ENCODE assay signal across 23 mouse cellular contexts in the genomic region with DNA sequence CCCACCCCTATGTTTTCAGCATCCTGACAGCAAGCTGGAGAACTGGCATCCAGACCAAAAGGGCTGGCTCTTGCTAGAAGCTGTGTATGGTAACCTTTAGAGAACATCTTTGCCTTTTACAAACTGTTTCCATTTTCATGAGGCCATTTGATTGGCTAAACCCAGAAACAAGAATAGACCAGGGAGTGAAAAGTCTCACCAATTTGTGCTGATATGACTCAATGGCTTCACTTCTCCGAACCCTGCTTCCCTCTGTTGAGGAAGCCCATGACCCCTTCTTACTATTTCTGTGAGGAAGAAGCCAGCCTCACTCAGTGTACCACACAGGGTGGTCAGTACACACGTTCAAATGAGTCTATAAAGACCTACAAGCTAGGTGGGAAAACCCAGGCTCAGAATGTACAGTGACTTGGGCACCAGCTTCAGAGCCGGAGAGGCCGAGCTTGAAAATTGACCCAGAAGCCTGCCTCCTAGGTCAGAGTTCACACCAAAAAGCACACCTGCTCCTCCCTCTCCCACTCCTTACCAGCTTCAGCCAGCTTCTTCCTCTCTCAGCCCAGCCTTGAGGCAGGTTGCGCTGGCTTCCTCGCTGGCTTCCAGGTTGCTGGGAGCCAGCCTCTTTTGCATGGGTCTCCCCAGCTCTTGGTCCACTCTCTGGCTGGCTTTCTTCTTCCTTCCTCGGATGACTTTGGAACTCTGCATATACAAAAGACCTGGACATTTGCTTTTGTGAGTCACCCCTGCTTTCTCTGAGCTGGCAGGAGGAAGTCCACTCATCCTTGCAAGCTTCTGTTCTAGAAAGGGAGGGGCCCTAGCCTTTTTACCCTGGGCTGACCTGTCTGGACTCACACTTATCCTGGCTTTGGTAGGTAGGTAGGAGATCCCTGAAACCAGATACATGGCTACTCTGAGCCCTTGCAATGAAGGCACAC. TPM values are rescaled to one million over a fixed set of nuclear protein-coding genes. Genes with fewer than 3 reads are reported as not detected.
DNase-seq lines count a peak whose midpoint lies in the region; ATAC-seq and TF ChIP-seq lines count a peak whose summit lies in the region.
"Had no signal": no experiment of that assay in that cellular context is flagged by ENCODE, and none has a peak within 500 bp of the region (broad histone marks: within the 10 kb centered on the region; RNA-seq: fewer than 3 reads in every experiment).

No protein-coding gene starts in this region.

- 0 out of 2 replicates have a peak, but pooled peaks cover 4% of the 10 kb centered on the region for H3K9me3 ChIP-seq in megakaryocyte, embryonic 14.5 days
- no peaks in the 10 kb centered on the region for H3K9me3 ChIP-seq in intestine, embryonic 15.5 days
- no peaks in the 10 kb centered on the region for H3K9me3 ChIP-seq in forebrain, embryonic 14.5 days (replicated peaks; ENCODE audit: control insufficient read depth, low read length)
- no peaks in the 10 kb centered on the region for H3K9me3 ChIP-seq in heart, embryonic 10.5 days
- H3K9me3 ChIP-seq: embryonic facial prominence, embryonic 13.5 days; limb, embryonic 15.5 days; neural tube, embryonic 13.5 days had no signal

- no peak overlapping the region for H3K4me2 ChIP-seq in intestine, embryonic 15.5 days (replicated peaks)
- no peak overlapping the region for H3K4me2 ChIP-seq in forebrain, embryonic 14.5 days (ENCODE audit: low read length)
- H3K4me2 ChIP-seq: embryonic facial prominence, embryonic 13.5 days; limb, embryonic 15.5 days; midbrain, embryonic 11.5 days; neural tube, embryonic 13.5 days had no signal

- no peak for TF ChIP-seq CTCF in layer of hippocampus, adult 2 months (conservative IDR thresholded peaks at IDR 0.05)

- DNase-seq in kidney, postnatal 10 days, result peak; percentile 37
- DNase-seq in forebrain, embryonic 14.5 days (ENCODE audit: low spot score), result no peak
- DNase-seq in layer of hippocampus, adult 2 months (ENCODE audit: low spot score in 2 of 2), result no peak
- no peak for DNase-seq in heart, embryonic 10.5 days (ENCODE audit: low spot score)
- DNase-seq: adrenal gland, postnatal 25 days; cerebellum, adult 9-10 months; forebrain, postnatal 0 days; gastrocnemius, adult 2 months; heart, adult 2 months; lung, adult 18-20 months; lung, postnatal 36 days had no signal

- H3K4me3 ChIP-seq in megakaryocyte, embryonic 14.5 days (replicated peaks), result peak overlapping the region; percentile 10
- no peak overlapping the region for H3K4me3 ChIP-seq in intestine, embryonic 15.5 days (replicated peaks)
- no peak overlapping the region for H3K4me3 ChIP-seq in forebrain, embryonic 14.5 days (ENCODE audit: low read depth, low read length)
- no peak overlapping the region for H3K4me3 ChIP-seq in layer of hippocampus, adult 2 months
- H3K4me3 ChIP-seq in heart, embryonic 10.5 days, result no peak overlapping the region
- H3K4me3 ChIP-seq: embryonic facial prominence, embryonic 13.5 days; gastrocnemius, adult 2 months; heart, adult 2 months; limb, embryonic 15.5 days; neural tube, embryonic 13.5 days had no signal

- no peak overlapping the region for H3K9ac ChIP-seq in intestine, embryonic 15.5 days
- H3K9ac ChIP-seq in forebrain, embryonic 14.5 days (ENCODE audit: low read length), result no peak overlapping the region
- H3K9ac ChIP-seq: embryonic facial prominence, embryonic 13.5 days; forebrain, postnatal 0 days; limb, embryonic 15.5 days; neural tube, embryonic 13.5 days had no signal

- no peak for ATAC-seq in megakaryocyte, adult 5-6 weeks (ENCODE audit: poor library complexity, severe bottlenecking)
- ATAC-seq in intestine, embryonic 15.5 days, result peak; percentile 47; the same call in 1 of the 2 replicates
- ATAC-seq in forebrain, embryonic 14.5 days, result no peak
- ATAC-seq: CD4-positive, CD25-positive, alpha-beta regulatory T cell, adult 4 months; forebrain, postnatal 0 days; inflammation-experienced regulatory T-cells, adult 6 months had no signal

- H3K4me1 ChIP-seq in megakaryocyte, embryonic 14.5 days, result peaks cover 23% of the 10 kb centered on the region
- no peaks in the 10 kb centered on the region for H3K4me1 ChIP-seq in intestine, embryonic 15.5 days (replicated peaks)
- no peaks in the 10 kb centered on the region for H3K4me1 ChIP-seq in forebrain, embryonic 14.5 days (ENCODE audit: control insufficient read depth, insufficient read depth, low read length)
- no peaks in the 10 kb centered on the region for H3K4me1 ChIP-seq in heart, embryonic 10.5 days
- H3K4me1 ChIP-seq: embryonic facial prominence, embryonic 13.5 days; limb, embryonic 15.5 days; neural tube, embryonic 13.5 days had no signal

- WGBS in intestine, embryonic 15.5 days, result 65% methylated on average over 7 of the region's 7 CpGs
- 86% methylated on average over 7 of the region's 7 CpGs for WGBS in forebrain, embryonic 14.5 days
- WGBS in heart, embryonic 10.5 days, result 74% methylated on average over 7 of the region's 7 CpGs

- no peak overlapping the region for H3K27ac ChIP-seq in intestine, embryonic 15.5 days
- no peak overlapping the region for H3K27ac ChIP-seq in forebrain, embryonic 14.5 days (ENCODE audit: low read depth, low read length)
- H3K27ac ChIP-seq in layer of hippocampus, adult 2 months, result no peak overlapping the region
- H3K27ac ChIP-seq in heart, embryonic 10.5 days, result no peak overlapping the region
- H3K27ac ChIP-seq: embryonic facial prominence, embryonic 13.5 days; gastrocnemius, adult 2 months; heart, adult 2 months; limb, embryonic 15.5 days; neural tube, embryonic 13.5 days had no signal

- H3K27me3 ChIP-seq in megakaryocyte, embryonic 14.5 days (replicated peaks), result no peaks in the 10 kb centered on the region
- no peaks in the 10 kb centered on the region for H3K27me3 ChIP-seq in intestine, embryonic 15.5 days (replicated peaks)
- H3K27me3 ChIP-seq in forebrain, embryonic 14.5 days (replicated peaks; ENCODE audit: control insufficient read depth, insufficient read depth, low read length), result no peaks in the 10 kb centered on the region
- H3K27me3 ChIP-seq in heart, embryonic 10.5 days (ENCODE audit: insufficient read depth, poor library complexity, severe bottlenecking), result 0 out of 2 replicates have a peak, but pooled peaks cover under 1% of the 10 kb centered on the region
- H3K27me3 ChIP-seq: embryonic facial prominence, embryonic 13.5 days; limb, embryonic 15.5 days; neural tube, embryonic 13.5 days had no signal

- H3K36me3 ChIP-seq in megakaryocyte, embryonic 14.5 days (replicated peaks; ENCODE audit: low read length), result no peaks in the 10 kb centered on the region
- H3K36me3 ChIP-seq in intestine, embryonic 15.5 days, result no peaks in the 10 kb centered on the region
- no peaks in the 10 kb centered on the region for H3K36me3 ChIP-seq in forebrain, embryonic 14.5 days (ENCODE audit: control insufficient read depth, insufficient read depth, low read length)
- no peaks in the 10 kb centered on the region for H3K36me3 ChIP-seq in heart, embryonic 10.5 days
- H3K36me3 ChIP-seq: embryonic facial prominence, embryonic 13.5 days; limb, embryonic 15.5 days; neural tube, embryonic 13.5 days had no signal

RNA-seq across cellular contexts. Expression of a gene that starts 0.8 kb away (rescaled TPM):
- 4.9 and 10.5 TPM in 2 replicates for polyA plus RNA-seq in megakaryocyte, embryonic 14.5 days (2012; ENCODE audit: insufficient read depth, low replicate concordance)
- not detected in 2 replicates for total RNA-seq in megakaryocyte, adult 5-6 weeks (2015)
- total RNA-seq in megakaryocyte, adult 5-6 weeks (2017), result not detected in 2 replicates
- not detected in 2 replicates for polyA plus RNA-seq in intestine, embryonic 15.5 days (2015; fragmentation: Nextera tagmentation; extraction: Ambion mirVana)
- polyA plus RNA-seq in forebrain, embryonic 14.5 days (2014; fragmentation: Nextera tagmentation; extraction: Ambion mirVana), result not detected in 2 replicates
- not detected for total RNA-seq in layer of hippocampus, adult 2 months (2021)
- not detected in 2 replicates for polyA plus RNA-seq in heart, embryonic 10.5 days (2016; fragmentation: Nextera tagmentation; extraction: Ambion mirVana)
- total RNA-seq: adrenal gland, postnatal 25 days; gastrocnemius, adult 2 months; heart, adult 2 months; layer of hippocampus, postnatal 25 days; left cerebral cortex, postnatal 14 days had no signal
- polyA plus RNA-seq: embryonic facial prominence, embryonic 13.5 days; heart, adult 2 months; hindbrain, embryonic 11.5 days; inflammation-experienced regulatory T-cells, adult 6 months; limb, embryonic 15.5 days; midbrain, embryonic 11.5 days had no signal

RNA-seq across cellular contexts. Expression of a gene that starts 25.6 kb away (rescaled TPM):
- polyA plus RNA-seq in megakaryocyte, embryonic 14.5 days (2012; ENCODE audit: insufficient read depth, low replicate concordance), result 0.44 and 2.8 TPM in 2 replicates
- 9.3 and 11.2 TPM in 2 replicates for total RNA-seq in megakaryocyte, adult 5-6 weeks (2015)
- 9.2 and 11.2 TPM in 2 replicates for total RNA-seq in megakaryocyte, adult 5-6 weeks (2017)
- polyA plus RNA-seq in intestine, embryonic 15.5 days (2015; fragmentation: Nextera tagmentation; extraction: Ambion mirVana), result 17.3 and 18.7 TPM in 2 replicates
- 16.4 and 16.6 TPM in 2 replicates for polyA plus RNA-seq in forebrain, embryonic 14.5 days (2014; fragmentation: Nextera tagmentation; extraction: Ambion mirVana)
- 10 to 100 TPM; 13.2 to 13.3 TPM for total RNA-seq in layer of hippocampus, adult 2 months (2021)
- polyA plus RNA-seq in heart, embryonic 10.5 days (2016; fragmentation: Nextera tagmentation; extraction: Ambion mirVana), result 19.2 and 23.2 TPM in 2 replicates

RNA-seq across cellular contexts. Expression of a gene that starts 25.8 kb away (rescaled TPM):
- polyA plus RNA-seq in megakaryocyte, embryonic 14.5 days (2012; ENCODE audit: insufficient read depth, low replicate concordance), result 1.1 and 25.0 TPM in 2 replicates
- total RNA-seq in megakaryocyte, adult 5-6 weeks (2015), result 98.2 and 100 TPM in 2 replicates
- 71.7 and 85.0 TPM in 2 replicates for total RNA-seq in megakaryocyte, adult 5-6 weeks (2017)
- 138 and 147 TPM in 2 replicates for polyA plus RNA-seq in intestine, embryonic 15.5 days (2015; fragmentation: Nextera tagmentation; extraction: Ambion mirVana)
- polyA plus RNA-seq in forebrain, embryonic 14.5 days (2014; fragmentation: Nextera tagmentation; extraction: Ambion mirVana), result 140 and 149 TPM in 2 replicates
- 10 to 100 TPM; 49.0 to 51.3 TPM for total RNA-seq in layer of hippocampus, adult 2 months (2021)
- 101 and 125 TPM in 2 replicates for polyA plus RNA-seq in heart, embryonic 10.5 days (2016; fragmentation: Nextera tagmentation; extraction: Ambion mirVana)

RNA-seq across cellular contexts. Expression of a gene that starts 36.5 kb away (rescaled TPM):
- polyA plus RNA-seq in megakaryocyte, embryonic 14.5 days (2012; ENCODE audit: insufficient read depth, low replicate concordance), result 0.37 TPM in 1 of 2 replicates, not detected in the other
- total RNA-seq in megakaryocyte, adult 5-6 weeks (2015), result not detected in 2 replicates
- not detected in 2 replicates for total RNA-seq in megakaryocyte, adult 5-6 weeks (2017)
- 7.7 and 9.1 TPM in 2 replicates for polyA plus RNA-seq in intestine, embryonic 15.5 days (2015; fragmentation: Nextera tagmentation; extraction: Ambion mirVana)
- polyA plus RNA-seq in forebrain, embryonic 14.5 days (2014; fragmentation: Nextera tagmentation; extraction: Ambion mirVana), result 8.1 and 8.2 TPM in 2 replicates
- total RNA-seq in layer of hippocampus, adult 2 months (2021), result 1 to 10 TPM; 7.3 to 8.3 TPM
- 4.3 and 7.1 TPM in 2 replicates for polyA plus RNA-seq in heart, embryonic 10.5 days (2016; fragmentation: Nextera tagmentation; extraction: Ambion mirVana)

RNA-seq across cellular contexts. Expression of a gene that starts 45.6 kb away (rescaled TPM):
- polyA plus RNA-seq in megakaryocyte, embryonic 14.5 days (2012; ENCODE audit: insufficient read depth, low replicate concordance), result not detected in 2 replicates
- 0.57 TPM in 1 of 2 replicates, not detected in the other for total RNA-seq in megakaryocyte, adult 5-6 weeks (2015)
- 0.08 and 0.18 TPM in 2 replicates for total RNA-seq in megakaryocyte, adult 5-6 weeks (2017)
- polyA plus RNA-seq in intestine, embryonic 15.5 days (2015; fragmentation: Nextera tagmentation; extraction: Ambion mirVana), result 31.7 and 33.2 TPM in 2 replicates
- polyA plus RNA-seq in forebrain, embryonic 14.5 days (2014; fragmentation: Nextera tagmentation; extraction: Ambion mirVana), result 0.53 and 0.54 TPM in 2 replicates
- under 1 TPM; 0.64 to 0.69 TPM for total RNA-seq in layer of hippocampus, adult 2 months (2021)
- 0.46 and 2.0 TPM in 2 replicates for polyA plus RNA-seq in heart, embryonic 10.5 days (2016; fragmentation: Nextera tagmentation; extraction: Ambion mirVana)
- total RNA-seq: gastrocnemius, adult 2 months had no signal
